In genomic region chr11:106673727-106674611, GRCm38 (mm10) we compare ENCODE assay signal across 9 mouse cellular contexts.
A peak's percentile ranks its signal among the peaks of the same experiment; 100 is the strongest.
DNase-seq lines count a peak whose midpoint lies in the region; ATAC-seq lines count a peak whose summit lies in the region.
"Had no signal": no experiment of that assay in that cellular context is flagged by ENCODE, and none has a peak within 500 bp of the region (broad histone marks: within the 10 kb centered on the region; RNA-seq: fewer than 3 reads in every experiment).

No protein-coding gene starts in this region.

- H3K4me1 ChIP-seq in kidney, embryonic 16.5 days (ENCODE audit: insufficient read depth, low read length) = peaks cover 24% of the 10 kb centered on the region
- peaks cover 50% of the 10 kb centered on the region for H3K4me1 ChIP-seq in embryonic facial prominence, embryonic 15.5 days
- H3K4me1 ChIP-seq in neural tube, embryonic 14.5 days (ENCODE audit: control insufficient read depth, insufficient read depth, low read length) = peaks cover 14% of the 10 kb centered on the region

- H3K36me3 ChIP-seq in kidney, embryonic 16.5 days (ENCODE audit: insufficient read depth, low read length) = no peaks in the 10 kb centered on the region
- no peaks in the 10 kb centered on the region for H3K36me3 ChIP-seq in embryonic facial prominence, embryonic 15.5 days
- no peaks in the 10 kb centered on the region for H3K36me3 ChIP-seq in neural tube, embryonic 14.5 days (ENCODE audit: control insufficient read depth, insufficient read depth, low read length)

- no peaks in the 10 kb centered on the region for H3K9me3 ChIP-seq in kidney, embryonic 16.5 days (ENCODE audit: low read length)
- H3K9me3 ChIP-seq in embryonic facial prominence, embryonic 15.5 days (replicated peaks) = no peaks in the 10 kb centered on the region
- no peaks in the 10 kb centered on the region for H3K9me3 ChIP-seq in neural tube, embryonic 14.5 days (ENCODE audit: control insufficient read depth, low read length)

- no peak for DNase-seq in kidney, adult 9 months
- peak; percentile 19 to 35 for DNase-seq in kidney, postnatal 4 days
- no peak for DNase-seq in cerebellum, adult 9-10 months
- DNase-seq in urinary bladder, postnatal 10 days (ENCODE audit: low spot score) = no peak

- no peak overlapping the region for H3K4me3 ChIP-seq in kidney, embryonic 16.5 days (ENCODE audit: low read length)
- peak overlapping the region; percentile 10; the same call in 1 of the 2 replicates for H3K4me3 ChIP-seq in embryonic facial prominence, embryonic 15.5 days (replicated peaks)
- H3K4me3 ChIP-seq in neural tube, embryonic 14.5 days (ENCODE audit: low read depth, low read length) = no peak overlapping the region

- H3K4me2 ChIP-seq in kidney, embryonic 16.5 days (replicated peaks; ENCODE audit: low read depth, low read length) = peak overlapping the region; percentile 41
- H3K4me2 ChIP-seq in embryonic facial prominence, embryonic 15.5 days (replicated peaks) = peak overlapping the region; percentile 32
- H3K4me2 ChIP-seq in neural tube, embryonic 14.5 days (ENCODE audit: low read depth, low read length) = peak overlapping the region; percentile 26; the same call in 1 of the 2 replicates

- WGBS in kidney, embryonic 16.5 days = 59% methylated on average over 8 of the region's 8 CpGs
- WGBS in embryonic facial prominence, embryonic 15.5 days = 50% methylated on average over 8 of the region's 8 CpGs
- whole genome bisulfite sequencing in neural tube, embryonic 14.5 days = 71% methylated on average over 8 of the region's 8 CpGs

- H3K27me3 ChIP-seq in kidney, embryonic 16.5 days (ENCODE audit: insufficient read depth, low read length) = no peaks in the 10 kb centered on the region
- no peaks in the 10 kb centered on the region for H3K27me3 ChIP-seq in embryonic facial prominence, embryonic 15.5 days
- H3K27me3 ChIP-seq in neural tube, embryonic 14.5 days (ENCODE audit: control insufficient read depth, insufficient read depth, low read length) = no peaks in the 10 kb centered on the region
- H3K27me3 ChIP-seq: Patski had no signal

- H3K9ac ChIP-seq in kidney, embryonic 16.5 days (replicated peaks; ENCODE audit: low read length) = peak overlapping the region; percentile 48; the same call in 1 of the 2 replicates
- H3K9ac ChIP-seq in embryonic facial prominence, embryonic 15.5 days = no peak overlapping the region
- H3K9ac ChIP-seq in neural tube, embryonic 14.5 days (replicated peaks; ENCODE audit: low read depth, low read length) = no peak overlapping the region

- no peak for ATAC-seq in kidney, embryonic 16.5 days (ENCODE audit: low FRiP score, low TSS enrichment)
- 0 out of 2 replicates have a peak, but pooled peaks have one; percentile 15 for ATAC-seq in embryonic facial prominence, embryonic 15.5 days (ENCODE audit: insufficient number of reproducible peaks, low FRiP score, low TSS enrichment, low read depth)
- ATAC-seq in neural tube, embryonic 14.5 days (ENCODE audit: low read depth) = peak; percentile 26; the same call in 1 of the 2 replicates
- no peak for ATAC-seq in megakaryocyte progenitor cell, adult 5-6 weeks (replicated peaks; ENCODE audit: poor library complexity)
- ATAC-seq: Patski had no signal

- H3K27ac ChIP-seq in kidney, embryonic 16.5 days (ENCODE audit: low read length) = peak overlapping the region; percentile 79
- peak overlapping the region; percentile 86 for H3K27ac ChIP-seq in embryonic facial prominence, embryonic 15.5 days (replicated peaks)
- peak overlapping the region; percentile 74 for H3K27ac ChIP-seq in neural tube, embryonic 14.5 days (ENCODE audit: low read depth, low read length)

Comparison
In these comparisons a context has a peak if more than half of its experiments do, and no peak if none do; other contexts are left out.
1. DNase-seq: peak in kidney, postnatal 4 days (2 of 2); none in kidney, adult 9 months (single experiment), cerebellum, adult 9-10 months (single experiment) and urinary bladder, postnatal 10 days (single experiment).
2. ATAC-seq: peak in embryonic facial prominence, embryonic 15.5 days (single experiment) and neural tube, embryonic 14.5 days (single experiment); none in kidney, embryonic 16.5 days (single experiment) and megakaryocyte progenitor cell, adult 5-6 weeks (single experiment).
3. Peak in every context shown above with its lines, with median percentiles within 50 percentile points of each other: H3K27ac ChIP-seq and H3K4me2 ChIP-seq.